Mouse (Mus musculus) regulatory T cell (primary cell): ENCODE measurements at regions not wholly inside any gene's neighbourhood (a gene's known extent, or its start where the extent isn't known, plus 50 kb on each side); places are given as distances from the start of the nearest gene placed in this dataset.

Experiments used
- in situ Hi-C: fragments of 300-600 bp; cut with MboI, MseI; formaldehyde crosslinking; loops from one replicate; pipeline ENCODE4 v1.15.1; 2025; ENCODE audit warnings: high pct_unique_total_duplicates

- in situ Hi-C loops: loop anchor here (10.0 to 25.0 kb wide), 2 partner anchors 489 to 676 kb away; no protein-coding TSS in a partner anchor
These were observed 124.9 kb upstream of the Tnr start for GRCm38 (mm10) chr1:159398643-159399042.

GRCm38 (mm10) chr1:159406317-159406716 is 117.3 kb upstream of the Tnr start:
- in situ Hi-C loops: loop anchor here (25.0 kb wide), 1 partner anchor 2006 kb away; no protein-coding TSS in a partner anchor

- in situ Hi-C loops: loop anchor here (25.0 kb wide), 1 partner anchor 2006 kb away; no protein-coding TSS in a partner anchor
These were observed 116.8 kb upstream of the Tnr start for GRCm38 (mm10) chr1:159406781-159407180.

- in situ Hi-C loops: loop anchor here (10.0 to 25.0 kb wide), 2 partner anchors 1189 to 1999 kb away; no protein-coding TSS in a partner anchor
These were observed 110.2 kb upstream of the Tnr start for GRCm38 (mm10) chr1:159413374-159413773.

- in situ Hi-C loops: loop anchor here (10.0 to 25.0 kb wide), 2 partner anchors 1191 to 1997 kb away; no protein-coding TSS in a partner anchor
These were observed 107.9 kb upstream of the Tnr start for GRCm38 (mm10) chr1:159415656-159416055.

GRCm38 (mm10) chr1:159417176-159417575 is 106.4 kb upstream of the Tnr start:
- in situ Hi-C loops: loop anchor here (10.0 to 25.0 kb wide), 2 partner anchors 1192 to 1995 kb away; no protein-coding TSS in a partner anchor

- in situ Hi-C loops: loop anchor here (10.0 to 25.0 kb wide), 2 partner anchors 1195 to 1993 kb away; no protein-coding TSS in a partner anchor
These were observed 104.1 kb upstream of the Tnr start for GRCm38 (mm10) chr1:159419301-159419965.

GRCm38 (mm10) chr1:159420189-159420588 is 103.4 kb upstream of the Tnr start:
- in situ Hi-C loops: loop anchor here (25.0 kb wide), 1 partner anchor 1992 kb away; no protein-coding TSS in a partner anchor

GRCm38 (mm10) chr1:159423694-159424093 is 99.9 kb upstream of the Tnr start:
- in situ Hi-C loops: loop anchor here (25.0 kb wide), 1 partner anchor 1989 kb away; no protein-coding TSS in a partner anchor

GRCm38 (mm10) chr1:159429926-159430325 is 93.6 kb upstream of the Tnr start:
- in situ Hi-C loops: no loop called here

- in situ Hi-C loops: no loop called here
These were observed 90.0 kb upstream of the Tnr start for GRCm38 (mm10) chr1:159433521-159433920.

GRCm38 (mm10) chr1:159440770-159441169 is 82.8 kb upstream of the Tnr start:
- in situ Hi-C loops: no loop called here

GRCm38 (mm10) chr1:159444093-159444492 is 79.5 kb upstream of the Tnr start:
- in situ Hi-C loops: no loop called here

GRCm38 (mm10) chr1:159445465-159445864 is 78.1 kb upstream of the Tnr start:
- in situ Hi-C loops: no loop called here

- in situ Hi-C loops: no loop called here
These were observed 72.1 kb upstream of the Tnr start for GRCm38 (mm10) chr1:159451462-159451861.

- in situ Hi-C loops: no loop called here
These were observed 62.7 kb upstream of the Tnr start for GRCm38 (mm10) chr1:159460876-159461275.

GRCm38 (mm10) chr1:159470941-159471340 is 52.6 kb upstream of the Tnr start:
- in situ Hi-C loops: no loop called here
